Mouse (Mus musculus) liver, embryonic 14.5 days (tissue): Measurements from ENCODE around the gene Slc35d3.

ENCODE experiments used
- CTCF ChIP-seq: IDR thresholded peaks from 2 replicates; pipeline ENCODE4 v1.5.1; 2016; ENCODE audit warnings: antibody characterized with exemption, low read depth, control low read depth
- EP300 ChIP-seq: IDR thresholded peaks from 2 replicates; pipeline ENCODE4 v1.6.1; 2016; ENCODE audit warnings: antibody characterized with exemption, low read depth

- TF ChIP-seq CTCF (no peak), EP300 (no peak)
These were observed 48.3 kb downstream of the Slc35d3 start for GRCm38 (mm10) chr10:19802958-19803357.
